Mouse (Mus musculus): ENCODE data around the gene Mon1b.

GRCm38 (mm10) chr8:113656154-113656553 lies 20.8 kb downstream of the Mon1b start:
- TF ChIP-seq CTCF (IDR thresholded peaks at IDR 0.05; ENCODE audit: extremely low read depth, insufficient read depth, insufficient read length, insufficient replicate concordance) (no peak), POLR2A (IDR thresholded peaks at IDR 0.05; ENCODE audit: low read depth, low read length) (no peak)
